Mouse (Mus musculus): ENCODE data around the gene Txnip. TPM values are rescaled to one million over a fixed set of nuclear protein-coding genes. Genes with fewer than 3 reads are reported as not detected.
A peak's percentile ranks its signal among the peaks of the same experiment; 100 is the strongest.

Txnip gene
- polyA plus RNA-seq, 1 experiment from 2014 or later, result 155 TPM

DNA sequence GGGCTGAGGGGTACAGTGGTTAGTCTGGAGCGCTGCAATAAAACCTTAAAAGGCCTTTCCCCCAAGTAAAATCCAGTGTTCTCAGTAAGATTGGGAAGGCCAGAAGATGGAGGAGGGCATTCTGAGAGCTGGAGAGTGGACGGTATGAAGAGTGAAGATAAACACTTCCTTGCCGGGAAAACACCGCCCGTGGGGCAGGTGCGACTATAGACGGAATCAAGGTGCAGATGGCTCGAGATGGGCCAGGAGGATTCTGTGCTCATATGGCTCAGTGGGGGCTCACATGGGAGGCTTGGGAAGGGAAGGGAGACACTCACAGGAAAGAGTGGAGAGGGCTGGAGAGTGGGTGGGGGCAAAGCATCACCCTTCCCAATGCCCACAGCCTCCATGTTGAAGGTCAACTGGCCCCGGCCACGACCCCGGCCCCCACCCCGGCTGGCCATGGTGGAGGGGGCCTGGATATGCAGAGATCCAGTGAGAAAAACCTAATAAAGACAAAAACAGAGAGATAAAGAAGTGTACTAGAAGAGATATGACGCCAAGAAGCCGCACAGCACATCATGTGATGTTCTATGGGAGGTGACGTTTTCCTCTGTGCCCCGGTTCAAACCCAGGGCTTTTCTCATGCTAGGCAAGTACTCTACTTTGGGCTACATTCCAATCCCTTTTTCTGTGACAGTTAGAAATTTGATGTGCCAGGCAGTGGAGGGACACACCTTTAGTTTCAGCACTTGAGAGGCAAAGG lies 24.2 kb downstream of the Txnip start:
- H3K27me3 ChIP-seq (ENCODE audit: control insufficient read depth, insufficient read depth, low read length), result no peaks in the 10 kb centered on the region
- no peaks in the 10 kb centered on the region for H3K9me3 ChIP-seq (ENCODE audit: control insufficient read depth, low read depth, low read length)
- no peak overlapping the region for H3K4me2 ChIP-seq (replicated peaks; ENCODE audit: low read depth, low read length)
- H3K9ac ChIP-seq (replicated peaks; ENCODE audit: low read depth, low read length), result no peak overlapping the region
- 76% methylated on average over 16 of the region's 16 CpGs for WGBS
- peaks cover 9% of the 10 kb centered on the region for H3K4me1 ChIP-seq (ENCODE audit: control insufficient read depth, insufficient read depth, low read length)
- ATAC-seq (ENCODE audit: insufficient number of reproducible peaks, insufficient read depth, low FRiP score, low read depth), result no peak
- no peak overlapping the region for H3K27ac ChIP-seq (ENCODE audit: low read length)
- no peaks in the 10 kb centered on the region for H3K36me3 ChIP-seq (ENCODE audit: control insufficient read depth, insufficient read depth, low read length)
- H3K4me3 ChIP-seq (ENCODE audit: low read depth, low read length), result no peak overlapping the region

DNA sequence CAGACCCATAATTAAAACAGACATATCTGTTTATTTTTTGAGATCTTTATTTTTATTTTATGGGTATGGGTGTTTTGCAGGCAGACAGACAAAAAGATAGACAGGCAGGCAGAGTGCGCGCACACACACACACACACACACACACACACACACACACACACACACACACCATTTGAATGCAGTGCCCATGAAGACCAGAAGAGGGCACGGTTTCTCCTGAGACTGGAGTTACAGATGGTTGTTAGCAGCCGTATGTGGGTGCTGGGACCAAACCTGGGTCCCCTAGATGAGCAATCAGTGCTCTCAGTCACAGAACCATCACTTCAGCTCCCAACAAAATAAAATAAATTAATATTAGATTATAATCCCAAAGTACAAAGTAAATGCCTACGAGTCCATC lies 25.6 kb downstream of the Txnip start:
- no peaks in the 10 kb centered on the region for H3K27me3 ChIP-seq (ENCODE audit: control insufficient read depth, insufficient read depth, low read length)
- H3K27ac ChIP-seq (ENCODE audit: low read length), result no peak overlapping the region
- ATAC-seq (ENCODE audit: insufficient number of reproducible peaks, insufficient read depth, low FRiP score, low read depth), result no peak
- H3K4me1 ChIP-seq (ENCODE audit: control insufficient read depth, insufficient read depth, low read length), result peaks cover 2% of the 10 kb centered on the region; the same call in 1 of the 2 replicates
- 98% methylated on average over 5 of the region's 5 CpGs for WGBS
- no peaks in the 10 kb centered on the region for H3K36me3 ChIP-seq (ENCODE audit: control insufficient read depth, insufficient read depth, low read length)
- no peaks in the 10 kb centered on the region for H3K9me3 ChIP-seq (ENCODE audit: control insufficient read depth, low read depth, low read length)
- H3K9ac ChIP-seq (replicated peaks; ENCODE audit: low read depth, low read length), result no peak overlapping the region
- H3K4me2 ChIP-seq (replicated peaks; ENCODE audit: low read depth, low read length), result no peak overlapping the region
- H3K4me3 ChIP-seq (ENCODE audit: low read depth, low read length), result no peak overlapping the region

DNA sequence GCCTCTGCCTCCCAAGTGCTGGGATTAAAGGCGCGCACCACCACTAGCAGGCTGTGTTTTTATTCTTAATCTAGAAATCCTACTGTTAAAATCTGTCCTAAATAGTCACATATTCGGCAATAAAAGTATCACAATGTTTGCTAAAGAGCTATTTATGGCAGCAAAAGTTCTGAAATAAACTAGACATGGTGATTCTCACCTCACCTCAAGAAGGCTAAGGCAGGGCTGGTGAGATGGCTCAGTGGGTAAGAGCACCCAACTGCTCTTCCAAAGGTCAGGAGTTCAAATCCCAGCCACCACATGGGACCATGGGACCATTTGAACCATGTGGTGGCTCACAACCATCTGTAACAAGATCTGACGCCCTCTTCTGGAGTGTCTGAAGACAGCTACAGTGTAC lies 32.9 kb downstream of the Txnip start:
- Histone ChIP-seq H3K27ac (ENCODE audit: low read length) (no peak overlapping the region), H3K4me3 (ENCODE audit: low read depth, low read length) (no peak overlapping the region), H3K9me3 (ENCODE audit: control insufficient read depth, low read depth, low read length) (no peaks in the 10 kb centered on the region), H3K4me1 (ENCODE audit: control insufficient read depth, insufficient read depth, low read length) (peaks cover 4% of the 10 kb centered on the region; the same call in 1 of the 2 replicates), H3K36me3 (ENCODE audit: control insufficient read depth, insufficient read depth, low read length) (no peaks in the 10 kb centered on the region), H3K27me3 (ENCODE audit: control insufficient read depth, insufficient read depth, low read length) (no peaks in the 10 kb centered on the region), H3K9ac (replicated peaks; ENCODE audit: low read depth, low read length) (no peak overlapping the region), H3K4me2 (replicated peaks; ENCODE audit: low read depth, low read length) (no peak overlapping the region)
- ATAC-seq (ENCODE audit: insufficient number of reproducible peaks, insufficient read depth, low FRiP score, low read depth), result no peak
- WGBS, result 81% methylated on average over 4 of the region's 4 CpGs

DNA sequence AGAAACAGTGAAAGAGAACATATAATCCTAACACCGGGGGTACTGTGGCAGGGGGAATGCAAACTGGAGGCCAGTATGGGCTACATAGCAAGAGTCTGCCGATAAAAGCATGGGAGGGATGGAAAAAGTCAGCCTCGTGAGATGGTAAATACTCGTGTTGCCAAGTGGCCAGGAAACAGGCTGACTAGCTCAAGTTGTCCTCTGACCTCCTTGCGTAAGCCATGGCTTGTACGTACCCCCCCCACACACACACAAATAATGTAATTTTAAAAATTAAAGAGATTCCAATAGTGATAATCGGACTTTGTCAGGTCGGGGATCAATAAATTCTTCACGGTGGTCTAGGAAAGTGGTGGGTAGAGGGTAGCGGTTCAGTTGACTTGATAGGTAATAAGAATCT lies 35.6 kb downstream of the Txnip start:
- no peak for ATAC-seq (ENCODE audit: insufficient number of reproducible peaks, insufficient read depth, low FRiP score, low read depth)
- Histone ChIP-seq H3K27ac (ENCODE audit: low read length) (peak overlapping the region; percentile 66; the same call in 1 of the 2 replicates), H3K9ac (replicated peaks; ENCODE audit: low read depth, low read length) (peak overlapping the region; percentile 62; the same call in 1 of the 2 replicates), H3K9me3 (ENCODE audit: control insufficient read depth, low read depth, low read length) (no peaks in the 10 kb centered on the region), H3K4me3 (ENCODE audit: low read depth, low read length) (peak overlapping the region; percentile 56), H3K4me2 (replicated peaks; ENCODE audit: low read depth, low read length) (peak overlapping the region; percentile 75), H3K4me1 (ENCODE audit: control insufficient read depth, insufficient read depth, low read length) (peaks cover 17% of the 10 kb centered on the region; the same call in 1 of the 2 replicates), H3K27me3 (ENCODE audit: control insufficient read depth, insufficient read depth, low read length) (no peaks in the 10 kb centered on the region), H3K36me3 (ENCODE audit: control insufficient read depth, insufficient read depth, low read length) (no peaks in the 10 kb centered on the region)
- WGBS, result under 1% methylated on average over 10 of the region's 10 CpGs

DNA sequence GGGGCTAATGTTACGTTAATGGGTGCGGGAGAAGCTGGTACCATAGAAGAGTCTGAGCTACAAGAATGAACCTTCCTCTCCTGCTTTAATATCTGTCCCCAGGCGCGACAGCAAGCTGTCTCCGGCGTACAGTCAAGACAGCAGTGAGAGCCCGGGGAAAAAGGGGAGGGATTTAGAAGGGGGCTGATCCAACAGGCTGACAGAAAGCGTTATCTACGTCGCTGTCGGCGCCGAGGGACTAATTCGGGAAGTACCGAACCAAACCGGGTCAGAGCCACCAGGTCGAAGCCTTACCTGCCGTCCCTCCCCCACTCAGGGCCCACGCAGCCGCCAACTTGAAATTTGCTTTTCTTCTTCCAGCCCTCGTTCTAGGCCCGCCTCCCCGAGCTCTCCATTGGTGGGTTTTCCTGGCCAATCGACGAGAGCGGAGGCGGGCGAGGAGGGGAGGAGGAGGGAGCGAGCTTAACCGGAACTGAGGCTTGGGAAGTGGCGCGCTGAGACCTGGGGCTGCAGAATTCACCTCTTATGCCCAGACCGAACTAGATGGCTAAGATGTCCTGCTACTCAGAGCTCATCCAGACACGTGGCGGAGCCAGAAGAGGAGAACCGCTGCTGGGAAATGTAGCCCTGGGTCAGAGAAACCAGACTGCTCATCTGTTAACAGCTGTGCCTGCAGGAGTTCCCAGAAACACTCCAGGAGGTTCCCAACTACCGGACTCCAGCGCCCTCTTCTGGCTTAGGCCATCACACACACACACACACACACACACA lies 36.2 kb downstream of the Txnip start, which contains the start of gene Polr3gl:
TSS of gene Polr3gl (minus strand) at position 392 of the 771 bp plus-strand sequence.
- H3K27ac ChIP-seq (ENCODE audit: low read length), result peak within 1 kb of the TSS; percentile 66; the same call in 1 of the 2 replicates
- peak within 1 kb of the TSS; percentile 75 for H3K4me2 ChIP-seq (replicated peaks; ENCODE audit: low read depth, low read length)
- H3K9ac ChIP-seq (replicated peaks; ENCODE audit: low read depth, low read length), result peak within 1 kb of the TSS; percentile 62
- H3K4me3 ChIP-seq (ENCODE audit: low read depth, low read length), result peak within 1 kb of the TSS; percentile 56
- H3K36me3 ChIP-seq (ENCODE audit: control insufficient read depth, insufficient read depth, low read length), result no peaks in the 10 kb centered on the region
- under 1% methylated on average over 37 of the region's 38 CpGs for WGBS
- H3K9me3 ChIP-seq (ENCODE audit: control insufficient read depth, low read depth, low read length), result no peaks in the 10 kb centered on the region
- H3K27me3 ChIP-seq (ENCODE audit: control insufficient read depth, insufficient read depth, low read length), result no peaks in the 10 kb centered on the region
- ATAC-seq (ENCODE audit: insufficient number of reproducible peaks, insufficient read depth, low FRiP score, low read depth), result peak; percentile 89
- H3K4me1 ChIP-seq (ENCODE audit: control insufficient read depth, insufficient read depth, low read length), result peaks cover 21% of the 10 kb centered on the region; the same call in 1 of the 2 replicates

DNA sequence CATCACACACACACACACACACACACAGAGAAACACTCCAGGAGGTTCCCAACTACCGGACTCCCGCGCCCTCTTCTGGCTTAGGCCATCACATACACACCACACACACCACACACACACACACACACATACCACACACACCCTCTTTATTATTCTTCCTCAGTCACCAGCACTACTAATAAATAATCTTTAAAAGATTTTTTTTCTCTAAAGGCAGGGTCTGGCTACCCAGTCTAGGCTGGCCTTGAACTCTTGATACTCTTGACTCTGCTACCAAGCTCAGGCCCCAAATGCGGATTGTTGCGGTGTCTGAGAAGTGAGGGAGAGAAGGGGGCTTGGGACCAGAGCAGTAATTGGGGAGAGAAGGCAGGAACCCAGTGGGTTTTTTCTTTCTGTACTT lies 37.1 kb downstream of the Txnip start:
- Histone ChIP-seq H3K4me1 (ENCODE audit: control insufficient read depth, insufficient read depth, low read length) (peaks cover 24% of the 10 kb centered on the region; the same call in 1 of the 2 replicates), H3K27ac (ENCODE audit: low read length) (no peak overlapping the region), H3K9ac (replicated peaks; ENCODE audit: low read depth, low read length) (no peak overlapping the region), H3K4me3 (ENCODE audit: low read depth, low read length) (no peak overlapping the region), H3K27me3 (ENCODE audit: control insufficient read depth, insufficient read depth, low read length) (no peaks in the 10 kb centered on the region), H3K36me3 (ENCODE audit: control insufficient read depth, insufficient read depth, low read length) (no peaks in the 10 kb centered on the region), H3K9me3 (ENCODE audit: control insufficient read depth, low read depth, low read length) (no peaks in the 10 kb centered on the region), H3K4me2 (replicated peaks; ENCODE audit: low read depth, low read length) (no peak overlapping the region)
- no peak for ATAC-seq (ENCODE audit: insufficient number of reproducible peaks, insufficient read depth, low FRiP score, low read depth)
- 80% methylated on average over 5 of the region's 5 CpGs for WGBS

DNA sequence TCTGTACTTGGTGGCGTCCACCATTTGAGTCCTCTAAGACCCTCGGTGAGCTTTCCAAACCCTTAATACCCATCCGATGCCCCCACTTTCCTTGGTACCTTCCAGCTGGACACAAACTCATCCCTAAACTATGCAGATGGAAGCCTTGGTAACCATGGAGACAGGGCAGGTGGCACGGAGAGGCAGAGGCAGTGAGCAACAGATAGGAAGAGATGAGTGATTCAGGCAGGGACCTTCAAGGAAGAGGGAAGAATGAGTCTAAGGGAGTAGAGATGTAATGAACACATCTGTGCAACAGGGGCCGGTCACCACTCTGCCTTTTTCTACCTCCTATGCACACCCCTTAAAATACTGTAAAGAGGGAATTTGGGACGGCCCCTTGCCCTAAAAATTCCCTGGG lies 37.9 kb downstream of the Txnip start:
- H3K27me3 ChIP-seq (ENCODE audit: control insufficient read depth, insufficient read depth, low read length), result no peaks in the 10 kb centered on the region
- no peaks in the 10 kb centered on the region for H3K9me3 ChIP-seq (ENCODE audit: control insufficient read depth, low read depth, low read length)
- 21% methylated on average over 6 of the region's 6 CpGs for WGBS
- no peak for ATAC-seq (ENCODE audit: insufficient number of reproducible peaks, insufficient read depth, low FRiP score, low read depth)
- 0 out of 2 replicates have a peak overlapping the region, but pooled peaks have one; percentile 44 for H3K4me3 ChIP-seq (ENCODE audit: low read depth, low read length)
- H3K4me2 ChIP-seq (replicated peaks; ENCODE audit: low read depth, low read length), result peak overlapping the region; percentile 82
- no peak overlapping the region for H3K9ac ChIP-seq (replicated peaks; ENCODE audit: low read depth, low read length)
- no peak overlapping the region; the same call in 1 of the 2 replicates for H3K27ac ChIP-seq (ENCODE audit: low read length)
- peaks cover 28% of the 10 kb centered on the region; the same call in 1 of the 2 replicates for H3K4me1 ChIP-seq (ENCODE audit: control insufficient read depth, insufficient read depth, low read length)
- H3K36me3 ChIP-seq (ENCODE audit: control insufficient read depth, insufficient read depth, low read length), result no peaks in the 10 kb centered on the region

DNA sequence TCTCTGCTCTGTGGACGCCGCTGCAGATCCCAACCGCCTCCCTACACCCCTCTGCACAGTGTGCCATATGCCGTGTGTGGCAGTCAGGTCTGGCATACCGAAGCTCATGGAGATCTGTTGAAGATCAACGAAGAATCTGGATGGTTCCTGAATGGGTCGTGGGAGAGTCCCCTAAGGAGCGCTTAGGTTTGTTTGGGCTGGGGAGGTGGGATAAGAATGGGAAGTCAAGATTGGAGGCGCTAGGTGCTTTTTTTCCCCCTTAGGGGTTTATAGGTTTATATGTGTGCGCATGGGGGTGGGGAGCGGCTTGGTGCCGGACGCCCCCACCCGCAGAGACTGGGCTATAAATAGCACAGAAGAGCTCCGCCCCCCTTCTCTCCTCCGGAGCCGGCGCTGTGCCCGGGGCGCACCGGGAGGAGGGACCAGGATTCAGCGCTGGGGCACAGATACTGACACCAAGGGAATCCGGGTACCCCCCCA lies 38.5 kb downstream of the Txnip start, which contains the start of gene Ankrd34a:
TSS of gene Ankrd34a (plus strand) at position 409 of the 480 bp plus-strand sequence.
- no peak for ATAC-seq (ENCODE audit: insufficient number of reproducible peaks, insufficient read depth, low FRiP score, low read depth)
- under 1% methylated on average over 22 of the region's 23 CpGs for WGBS
- peaks cover 28% of the 10 kb centered on the region; the same call in 1 of the 2 replicates for H3K4me1 ChIP-seq (ENCODE audit: control insufficient read depth, insufficient read depth, low read length)

More for the DNA sequence above, 38.5 kb downstream of the Txnip start, which contains the start of gene Ankrd34a:
- Histone ChIP-seq H3K27ac (ENCODE audit: low read length) (peak within 1 kb of the TSS; percentile 55; the same call in 1 of the 2 replicates), H3K9ac (replicated peaks; ENCODE audit: low read depth, low read length) (peak within 1 kb of the TSS; percentile 46), H3K27me3 (ENCODE audit: control insufficient read depth, insufficient read depth, low read length) (no peaks in the 10 kb centered on the region), H3K36me3 (ENCODE audit: control insufficient read depth, insufficient read depth, low read length) (no peaks in the 10 kb centered on the region), H3K4me2 (replicated peaks; ENCODE audit: low read depth, low read length) (peak within 1 kb of the TSS; percentile 82), H3K9me3 (ENCODE audit: control insufficient read depth, low read depth, low read length) (no peaks in the 10 kb centered on the region), H3K4me3 (ENCODE audit: low read depth, low read length) (peak within 1 kb of the TSS; percentile 44)
